Mouse (Mus musculus): ENCODE results near the gene Vcpkmt.

DNA sequence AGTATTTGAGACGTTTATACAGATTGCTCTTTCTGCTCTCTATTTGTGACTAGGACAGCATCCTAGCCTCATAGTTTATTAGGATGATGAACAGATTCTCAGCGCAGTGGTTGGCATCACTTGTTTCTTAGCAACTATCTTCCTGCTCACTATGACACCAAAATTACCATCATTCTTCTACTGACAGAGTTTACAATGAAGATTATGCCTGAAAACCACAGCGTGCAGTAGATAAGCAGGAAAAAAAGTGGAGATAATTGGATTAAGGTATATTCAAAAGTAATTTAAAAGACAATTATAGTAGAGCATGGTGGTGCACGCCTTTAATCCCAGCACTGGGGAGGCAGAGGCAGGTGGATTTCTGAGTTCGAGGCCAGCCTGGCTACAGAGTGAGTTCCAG, 10.3 kb upstream of the Vcpkmt start:
- TF ChIP-seq CTCF (IDR thresholded peaks at IDR 0.05; ENCODE audit: borderline replicate concordance, extremely low read depth, insufficient read depth, insufficient read length) (no peak), POLR2A (IDR thresholded peaks at IDR 0.05; ENCODE audit: borderline replicate concordance, extremely low read depth, insufficient read depth, insufficient read length, poor library complexity, severe bottlenecking) (no peak)
